Mouse (Mus musculus) lung, adult 2 months (tissue): ENCODE measurements around the gene Dusp27.

ENCODE experiments used
- CTCF ChIP-seq: fragments of 200-500 bp; IDR thresholded peaks from 2 replicates; pipeline ENCODE4 v1.5.1; 2011; ENCODE audit warnings: mild to moderate bottlenecking, low read length, control low read depth; ENCODE audit not compliant: insufficient read depth
- POLR2A ChIP-seq: fragments of 200-500 bp; IDR thresholded peaks from 2 replicates; pipeline ENCODE4 v1.6.1; 2011; ENCODE audit warnings: low read depth, mild to moderate bottlenecking, control low read depth, low read length, borderline replicate concordance; ENCODE audit errors: extremely low read depth

- TF ChIP-seq CTCF (no peak), POLR2A (no peak)
Measured at GRCm38 (mm10) chr1:166146626-166147025, 18.9 kb upstream of the Dusp27 start.
